Mouse (Mus musculus): ENCODE measurements around the gene Tm2d3.

Tm2d3 gene

GRCm38 (mm10) chr7:65690869-65691268 lies at the start of gene Tm2d3:
Gene Tm2d3, plus strand, starts transcription at chr7:65691169.
- DNase-seq (ENCODE audit: low spot score in 2 of 2): no peak

GRCm38 (mm10) chr7:65642371-65643304 lies 48.3 kb upstream of the Tm2d3 start:
- DNase-seq (ENCODE audit: low spot score in 2 of 2): no peak

- DNase-seq (ENCODE audit: low spot score in 2 of 2): no peak
Observed at GRCm38 (mm10) chr7:65643861-65644421, 47.0 kb upstream of the Tm2d3 start.

GRCm38 (mm10) chr7:65644643-65645351 lies 46.2 kb upstream of the Tm2d3 start, which contains the start of gene Tarsl2:
Gene Tarsl2, plus strand, starts transcription at chr7:65644898.
- peak; percentile 95 to 97 for DNase-seq (ENCODE audit: low spot score in 2 of 2)

GRCm38 (mm10) chr7:65645996-65646395 lies 45.0 kb upstream of the Tm2d3 start:
- no peak for DNase-seq (ENCODE audit: low spot score in 2 of 2)

GRCm38 (mm10) chr7:65650662-65651061 lies 40.3 kb upstream of the Tm2d3 start:
- DNase-seq (ENCODE audit: low spot score in 2 of 2): no peak

GRCm38 (mm10) chr7:65657490-65658120 lies 33.4 kb upstream of the Tm2d3 start:
- DNase-seq (ENCODE audit: low spot score in 2 of 2): no peak

- no peak for DNase-seq (ENCODE audit: low spot score in 2 of 2)
Observed at GRCm38 (mm10) chr7:65663225-65663790, 27.7 kb upstream of the Tm2d3 start.

GRCm38 (mm10) chr7:65663886-65664285 lies 27.1 kb upstream of the Tm2d3 start:
- no peak for DNase-seq (ENCODE audit: low spot score in 2 of 2)

- no peak for DNase-seq (ENCODE audit: low spot score in 2 of 2)
Observed at GRCm38 (mm10) chr7:65667491-65667890, 23.5 kb upstream of the Tm2d3 start.

- DNase-seq (ENCODE audit: low spot score in 2 of 2): no peak
Observed at GRCm38 (mm10) chr7:65678050-65678449, 12.9 kb upstream of the Tm2d3 start.

GRCm38 (mm10) chr7:65678900-65679595 lies 11.9 kb upstream of the Tm2d3 start:
- DNase-seq (ENCODE audit: low spot score in 2 of 2): no peak

GRCm38 (mm10) chr7:65681166-65681565 lies 9.8 kb upstream of the Tm2d3 start:
- DNase-seq (ENCODE audit: low spot score in 2 of 2): no peak

GRCm38 (mm10) chr7:65684256-65684835 lies 6.6 kb upstream of the Tm2d3 start:
- DNase-seq (ENCODE audit: low spot score in 2 of 2): no peak

- DNase-seq (ENCODE audit: low spot score in 2 of 2): no peak
Observed at GRCm38 (mm10) chr7:65686664-65687063, 4.3 kb upstream of the Tm2d3 start.

GRCm38 (mm10) chr7:65691929-65692605 lies 1.1 kb downstream of the Tm2d3 start:
- DNase-seq (ENCODE audit: low spot score in 2 of 2): no peak

GRCm38 (mm10) chr7:65692883-65693282 lies 1.9 kb downstream of the Tm2d3 start:
- DNase-seq (ENCODE audit: low spot score in 2 of 2): no peak

GRCm38 (mm10) chr7:65693301-65693821 lies 2.4 kb downstream of the Tm2d3 start:
- peak; percentile 79 to 88 for DNase-seq (ENCODE audit: low spot score in 2 of 2)

- DNase-seq (ENCODE audit: low spot score in 2 of 2): no peak
Observed at GRCm38 (mm10) chr7:65696450-65696849, 5.5 kb downstream of the Tm2d3 start.

- DNase-seq (ENCODE audit: low spot score in 2 of 2): no peak
Observed at GRCm38 (mm10) chr7:65702076-65702475, 11.1 kb downstream of the Tm2d3 start.

Data from cerebellum, postnatal 4 days (tissue).